Mouse (Mus musculus) kidney, embryonic 14.5 days (tissue): ENCODE measurements around the gene Rpl3l. TPM values are rescaled to one million over a fixed set of nuclear protein-coding genes. Genes with fewer than 3 reads are reported as not detected.

Experiments
- ATAC-seq: fragments of 200-750 bp; cut with Nextera tagmentation; 2 replicates; pipeline ENCODE4 v1.8.0; 2017; ENCODE audit warnings: moderate number of reproducible peaks, mild to moderate bottlenecking, moderate TSS enrichment, moderate library complexity; ENCODE audit not compliant: low FRiP score, low TSS enrichment
- H3K27ac ChIP-seq: fragments of 300-500 bp; sonication (generic); 2 replicates; pipeline ENCODE4 v1.5.1; 2014; ENCODE audit warnings: low read depth, mild to moderate bottlenecking, low read length, moderate library complexity, mixed read lengths
- H3K27me3 ChIP-seq: fragments of 300-500 bp; sonication (generic); 2 replicates; pipeline ENCODE4 v1.6.1; 2014; ENCODE audit warnings: mild to moderate bottlenecking, low read length; ENCODE audit not compliant: control insufficient read depth, insufficient read depth
- H3K36me3 ChIP-seq: fragments of 300-500 bp; sonication (generic); 2 replicates; pipeline ENCODE4 v1.6.1; 2014; ENCODE audit warnings: low read length, mixed read lengths; ENCODE audit not compliant: control insufficient read depth, insufficient read depth
- H3K4me1 ChIP-seq: fragments of 300-500 bp; sonication (generic); 2 replicates; pipeline ENCODE4 v1.6.1; 2014; ENCODE audit warnings: low read length, mixed read lengths; ENCODE audit not compliant: control insufficient read depth, insufficient read depth
- H3K4me2 ChIP-seq: fragments of 300-500 bp; sonication (generic); replicated peaks from 2 replicates; pipeline ENCODE4 v1.6.1; 2014; ENCODE audit warnings: low read depth, mild to moderate bottlenecking, low read length
- H3K4me3 ChIP-seq: fragments of 300-500 bp; sonication (generic); 2 replicates; pipeline ENCODE4 v1.5.1; 2014; ENCODE audit warnings: mild to moderate bottlenecking, low read length
- H3K9ac ChIP-seq: fragments of 300-500 bp; sonication (generic); 2 replicates; pipeline ENCODE4 v1.6.1; 2014; ENCODE audit warnings: low read depth, mild to moderate bottlenecking, low read length, moderate library complexity
- H3K9me3 ChIP-seq: fragments of 300-500 bp; sonication (generic); 2 replicates; pipeline ENCODE4 v1.6.1; 2016; ENCODE audit warnings: low read length; ENCODE audit not compliant: control insufficient read depth
- WGBS: fragments of 180-500 bp; shearing (Covaris S2); extraction: QIAGEN DNeasy Blood & Tissue Kit; methylation state at CpG from one replicate; pipeline ENCODE4 v1.1.7; 2014; 5-methylcytosine and 5-hydroxymethylcytosine counted together
- polyA plus RNA-seq: library from polyadenylated mRNA; unstranded; fragments of >200 nt; fragmentation: Nextera tagmentation; extraction: Ambion mirVana; gene quantifications from 2 replicates; pipeline ENCODE4 v1.2.1, GENCODE M21; 2014

Rpl3l gene
- polyA plus RNA-seq, 1 experiment from 2014 or later, result not detected

DNA sequence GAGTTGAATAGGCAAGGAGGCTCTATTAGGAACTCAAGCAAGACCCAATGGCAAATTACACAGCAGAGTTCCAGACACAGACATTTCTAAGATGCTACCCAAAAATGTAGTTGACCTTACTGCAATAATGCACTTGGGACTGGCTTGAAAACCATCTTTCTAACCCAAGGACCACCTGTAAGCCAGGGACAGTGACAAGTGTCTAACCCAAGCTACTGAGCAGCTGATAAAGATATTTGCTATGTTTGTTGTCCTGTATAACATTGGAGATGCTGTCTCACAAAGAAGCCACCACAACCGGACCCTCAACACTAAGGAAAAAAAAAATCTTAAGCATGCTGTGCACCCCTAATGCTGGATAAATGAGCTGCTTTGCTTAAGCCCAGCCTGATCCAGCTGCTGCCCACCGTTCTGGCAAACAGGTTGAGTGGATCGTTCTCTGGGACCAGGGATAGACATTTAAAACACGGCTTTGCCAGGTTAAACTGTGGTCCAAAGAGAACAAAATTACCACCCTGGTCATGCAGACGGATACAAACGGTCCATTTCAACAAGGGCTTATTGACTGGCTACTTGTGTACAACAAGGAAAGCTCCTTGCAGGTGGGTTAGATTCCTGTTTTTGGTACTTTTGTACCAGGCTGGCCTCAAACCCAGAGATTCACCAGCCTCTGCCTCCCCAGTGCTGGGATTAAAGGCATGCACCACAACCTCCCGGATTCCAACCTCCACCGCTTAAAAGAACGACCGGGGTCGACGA lies 4.3 kb upstream of the Rpl3l start:
- Histone ChIP-seq H3K27me3 (no peaks in the 10 kb centered on the region), H3K4me2 (peak overlapping the region; percentile 78), H3K27ac (peak overlapping the region; percentile 71), H3K9ac (peak overlapping the region; percentile 89), H3K36me3 (peaks cover 20% of the 10 kb centered on the region), H3K4me1 (peaks cover 8% of the 10 kb centered on the region), H3K9me3 (no peaks in the 10 kb centered on the region), H3K4me3 (peak overlapping the region; percentile 90)
- WGBS, result 3% methylated on average over 12 of the region's 12 CpGs
- ATAC-seq, result no peak

GRCm38 (mm10) chr17:24723881-24724180 lies 3.8 kb upstream of the Rpl3l start:
- no peaks in the 10 kb centered on the region for H3K27me3 ChIP-seq
- no peaks in the 10 kb centered on the region for H3K9me3 ChIP-seq
- peak overlapping the region; percentile 78 for H3K4me2 ChIP-seq
- H3K4me3 ChIP-seq, result peak overlapping the region; percentile 90
- ATAC-seq, result peak; percentile 0; the same call in 1 of the 2 replicates
- H3K9ac ChIP-seq, result peak overlapping the region; percentile 89
- WGBS, result under 1% methylated on average over 15 of the region's 15 CpGs
- peaks cover 8% of the 10 kb centered on the region for H3K4me1 ChIP-seq
- peaks cover 20% of the 10 kb centered on the region for H3K36me3 ChIP-seq
- H3K27ac ChIP-seq, result peak overlapping the region; percentile 71

GRCm38 (mm10) chr17:24724184-24724583 lies 3.4 kb upstream of the Rpl3l start, which contains the start of gene Ndufb10:
Ndufb10 (minus strand) TSS chr17:24724478.
- no peaks in the 10 kb centered on the region for H3K27me3 ChIP-seq
- peak within 1 kb of the TSS; percentile 78 for H3K4me2 ChIP-seq
- H3K4me1 ChIP-seq, result peaks cover 8% of the 10 kb centered on the region
- H3K9ac ChIP-seq, result peak within 1 kb of the TSS; percentile 89
- no peaks in the 10 kb centered on the region for H3K9me3 ChIP-seq
- peaks cover 20% of the 10 kb centered on the region for H3K36me3 ChIP-seq
- peak within 1 kb of the TSS; percentile 90 for H3K4me3 ChIP-seq
- WGBS, result under 1% methylated on average over 30 of the region's 30 CpGs
- ATAC-seq, result peak; percentile 79
- H3K27ac ChIP-seq, result peak within 1 kb of the TSS; percentile 71

- Histone ChIP-seq H3K4me1 (peaks cover 8% of the 10 kb centered on the region), H3K4me3 (no peak overlapping the region), H3K9me3 (no peaks in the 10 kb centered on the region), H3K36me3 (peaks cover 17% of the 10 kb centered on the region), H3K27ac (no peak overlapping the region), H3K4me2 (no peak overlapping the region), H3K9ac (no peak overlapping the region), H3K27me3 (no peaks in the 10 kb centered on the region)
- no peak for ATAC-seq
- 73% methylated on average over 3 of the region's 3 CpGs for WGBS
Observed at GRCm38 (mm10) chr17:24725637-24726390, 1.8 kb upstream of the Rpl3l start.

DNA sequence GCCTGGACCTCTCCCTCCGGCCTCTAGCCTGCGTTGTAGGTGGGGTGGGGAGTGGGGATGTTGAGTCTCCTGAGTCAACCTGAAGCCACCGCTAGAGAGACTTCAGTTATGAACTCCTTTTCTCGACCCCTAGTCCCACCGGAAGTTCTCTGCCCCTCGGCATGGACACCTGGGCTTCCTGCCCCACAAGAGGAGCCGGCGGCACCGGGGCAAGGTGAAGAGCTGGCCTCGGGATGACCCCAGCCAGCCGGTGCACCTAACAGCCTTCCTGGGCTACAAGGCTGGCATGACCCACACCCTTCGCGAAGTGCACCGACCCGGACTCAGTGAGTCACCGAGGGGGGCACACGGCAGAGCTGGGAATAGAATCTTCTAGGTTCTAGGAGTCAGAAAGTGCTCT lies 564 bp downstream of the Rpl3l start:
- 0 out of 2 replicates have a peak overlapping the region, but pooled peaks have one; percentile 18 for H3K9ac ChIP-seq
- 71% methylated on average over 17 of the region's 17 CpGs for WGBS

DNA sequence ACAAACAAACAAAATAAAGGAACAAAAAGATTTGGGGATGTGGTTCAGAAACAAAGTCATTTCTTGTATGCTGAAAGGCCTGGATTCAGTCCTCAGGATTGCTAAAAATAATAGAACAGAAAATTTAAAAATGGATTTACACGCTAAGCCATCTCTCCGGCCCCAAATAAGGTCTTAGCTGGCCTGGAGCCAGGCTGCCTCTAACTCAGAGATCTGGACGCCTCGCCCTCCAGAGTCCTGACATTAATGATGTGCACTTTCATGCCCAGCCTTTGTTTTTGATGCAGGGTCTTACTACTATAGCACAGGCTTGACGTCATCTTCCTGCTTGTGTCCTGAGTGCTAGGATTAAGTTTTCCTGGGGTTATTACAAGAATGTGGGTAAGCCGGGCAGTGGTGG lies 1.4 kb downstream of the Rpl3l start:
- WGBS, result 78% methylated on average over 6 of the region's 6 CpGs
- H3K27me3 ChIP-seq, result no peaks in the 10 kb centered on the region
- no peak for ATAC-seq
- no peak overlapping the region for H3K4me2 ChIP-seq
- H3K9me3 ChIP-seq, result no peaks in the 10 kb centered on the region
- no peak overlapping the region for H3K27ac ChIP-seq
- H3K36me3 ChIP-seq, result no peaks in the 10 kb centered on the region
- H3K4me1 ChIP-seq, result no peaks in the 10 kb centered on the region
- no peak overlapping the region for H3K9ac ChIP-seq
- H3K4me3 ChIP-seq, result no peak overlapping the region

More for the DNA sequence above, 564 bp downstream of the Rpl3l start:
- Histone ChIP-seq H3K9me3 (no peaks in the 10 kb centered on the region), H3K4me2 (no peak overlapping the region), H3K4me1 (no peaks in the 10 kb centered on the region), H3K4me3 (no peak overlapping the region), H3K36me3 (no peaks in the 10 kb centered on the region), H3K27me3 (no peaks in the 10 kb centered on the region), H3K27ac (no peak overlapping the region)
- no peak for ATAC-seq

GRCm38 (mm10) chr17:24730787-24731186 lies 3.2 kb downstream of the Rpl3l start:
- ATAC-seq, result no peak
- Histone ChIP-seq H3K4me3 (no peak overlapping the region), H3K9me3 (no peaks in the 10 kb centered on the region), H3K4me2 (no peak overlapping the region), H3K27ac (no peak overlapping the region), H3K4me1 (no peaks in the 10 kb centered on the region), H3K27me3 (no peaks in the 10 kb centered on the region), H3K9ac (no peak overlapping the region), H3K36me3 (no peaks in the 10 kb centered on the region)
- WGBS, result 82% methylated on average over 14 of the region's 14 CpGs

DNA sequence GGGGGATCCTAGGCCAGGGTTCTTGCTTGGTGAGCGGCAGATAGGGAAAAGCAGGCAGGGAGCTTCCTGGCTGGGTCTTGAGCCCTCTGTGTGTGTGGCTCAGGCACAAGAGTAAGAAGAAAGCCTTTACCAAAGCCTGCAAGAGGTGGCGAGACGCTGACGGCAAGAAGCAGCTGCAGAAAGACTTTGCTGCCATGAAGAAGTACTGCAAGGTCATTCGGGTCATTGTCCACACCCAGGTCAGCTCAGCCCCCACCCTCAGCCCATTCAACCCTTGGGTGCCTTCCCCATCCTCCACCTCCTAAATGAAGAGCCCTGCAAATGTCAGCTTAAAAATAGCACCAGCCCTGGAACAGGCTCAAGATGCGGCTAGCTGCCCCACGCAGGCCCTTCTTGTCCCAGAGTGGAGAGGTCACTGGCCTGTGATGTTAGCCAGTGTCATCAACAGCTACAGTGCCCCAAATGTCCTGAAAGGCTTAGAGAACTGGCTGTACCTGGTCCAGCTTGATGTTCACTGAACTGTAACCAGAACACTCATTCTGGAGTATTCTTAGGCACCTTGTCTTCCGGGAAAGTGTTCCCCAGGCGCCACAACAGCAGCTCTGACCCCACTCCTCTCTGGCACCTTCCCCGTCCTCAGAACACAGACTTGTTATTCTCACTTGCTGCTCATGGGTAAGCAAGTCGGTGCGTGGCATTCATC lies 4.8 kb downstream of the Rpl3l start:
- H3K36me3 ChIP-seq, result no peaks in the 10 kb centered on the region
- no peak overlapping the region for H3K9ac ChIP-seq
- no peak overlapping the region for H3K27ac ChIP-seq
- H3K4me1 ChIP-seq, result peaks cover 5% of the 10 kb centered on the region; the same call in 1 of the 2 replicates
- no peak for ATAC-seq
- no peaks in the 10 kb centered on the region for H3K9me3 ChIP-seq
- H3K27me3 ChIP-seq, result no peaks in the 10 kb centered on the region
- H3K4me2 ChIP-seq, result no peak overlapping the region
- no peak overlapping the region for H3K4me3 ChIP-seq
- WGBS, result 83% methylated on average over 12 of the region's 12 CpGs
